Mouse (Mus musculus): ENCODE results near the gene Epm2aip1.

Epm2aip1 gene

DNA sequence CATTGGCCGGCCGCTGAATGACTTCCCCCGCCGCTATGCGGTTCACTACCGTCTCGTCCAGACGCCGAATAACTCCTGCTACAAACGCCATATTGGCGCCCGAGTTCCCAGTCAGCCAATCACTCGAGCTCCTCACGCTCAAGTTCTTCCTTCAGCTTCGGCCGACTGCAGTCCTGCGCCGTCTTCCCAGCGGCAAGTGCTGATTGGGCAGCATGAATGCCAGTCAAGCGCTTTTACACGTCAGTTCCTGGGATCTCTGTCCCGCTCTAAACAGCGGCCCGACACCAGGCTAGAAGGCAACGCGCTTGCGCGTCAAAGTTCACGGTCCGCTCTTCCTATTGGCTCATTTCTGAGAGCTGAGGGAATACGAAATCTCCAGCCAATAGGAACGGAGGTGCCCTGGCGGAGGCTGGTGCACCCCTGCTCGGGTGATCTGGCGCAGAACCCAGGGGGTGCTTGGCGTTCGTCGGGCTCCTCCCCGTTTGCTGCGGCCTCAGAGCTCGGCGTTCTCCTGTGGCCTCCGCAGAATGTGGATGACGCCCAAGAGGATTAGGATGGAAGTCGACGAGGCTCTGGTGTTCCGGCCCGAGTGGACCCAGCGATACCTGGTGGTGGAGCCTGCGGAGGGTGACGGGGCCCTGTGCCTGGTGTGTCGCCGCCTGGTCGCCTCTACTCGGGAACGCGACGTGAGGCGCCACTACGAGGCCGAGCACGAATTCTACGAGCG is at the start of gene Epm2aip1, which contains the start of gene Mlh1:
Gene Epm2aip1, plus strand, starts transcription at position 496 of the 727 bp plus-strand sequence.
Gene Mlh1, minus strand, starts transcription at position 358 of the 727 bp plus-strand sequence.
- peak; percentile 96 for DNase-seq

DNA sequence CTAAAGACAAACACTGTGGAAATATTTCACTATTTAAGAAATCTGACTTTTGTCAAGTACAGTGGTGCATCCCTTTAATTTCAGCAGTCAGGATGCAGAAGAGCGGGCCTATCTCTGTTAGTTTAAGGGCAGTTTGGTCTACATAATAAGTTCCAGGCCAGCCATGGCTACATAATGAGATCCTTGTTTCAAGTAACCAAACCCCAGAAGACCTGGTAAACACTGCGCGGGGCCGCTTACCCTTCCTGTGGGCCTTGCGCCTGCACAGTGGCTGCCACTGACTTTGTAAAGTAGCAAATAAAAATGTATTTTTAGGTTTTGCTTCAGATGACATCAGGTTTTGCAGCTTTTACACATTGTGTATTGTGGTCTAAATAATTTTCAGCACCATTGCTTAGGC is 48.3 kb upstream of the Epm2aip1 start:
- DNase-seq = no peak

DNA sequence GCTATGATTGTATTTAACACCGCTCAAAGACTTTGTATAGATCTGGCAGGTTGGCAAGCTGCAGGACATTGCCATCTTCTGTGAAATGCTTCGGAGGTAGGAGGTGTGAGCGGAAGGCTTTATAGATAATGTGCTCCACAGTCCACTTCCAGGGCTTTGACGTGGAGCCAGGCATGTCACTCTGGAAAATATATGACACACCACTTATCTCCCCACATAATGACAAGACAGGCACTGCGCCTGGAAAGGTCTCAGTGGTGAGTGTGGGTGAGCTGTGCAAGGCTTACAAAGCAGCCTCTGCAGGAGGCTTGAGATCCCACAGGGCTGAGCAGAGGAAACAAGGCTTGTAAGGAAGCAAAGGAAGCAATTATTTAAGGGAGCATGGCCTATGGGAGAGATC is 43.3 kb upstream of the Epm2aip1 start:
- no peak for DNase-seq

DNA sequence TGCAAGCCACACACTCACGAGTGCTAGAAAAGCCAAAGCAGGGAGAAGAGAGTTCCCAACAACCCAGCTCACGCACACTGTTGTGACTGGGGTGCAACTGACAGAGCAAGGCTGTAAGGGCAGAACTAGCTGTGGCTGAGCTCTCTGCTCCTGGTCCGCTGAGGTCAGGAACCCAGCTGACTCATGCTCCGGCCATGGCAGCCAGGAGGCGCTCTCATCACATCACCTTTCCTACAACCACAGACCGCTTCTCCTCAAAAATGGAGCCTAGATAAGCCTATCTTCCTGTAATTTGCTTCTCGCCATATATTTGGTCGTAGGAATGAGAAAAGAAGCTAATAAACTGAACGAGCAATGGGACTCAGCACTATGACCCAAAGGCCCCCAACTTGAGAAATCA is 37.0 kb upstream of the Epm2aip1 start:
- no peak for DNase-seq

DNA sequence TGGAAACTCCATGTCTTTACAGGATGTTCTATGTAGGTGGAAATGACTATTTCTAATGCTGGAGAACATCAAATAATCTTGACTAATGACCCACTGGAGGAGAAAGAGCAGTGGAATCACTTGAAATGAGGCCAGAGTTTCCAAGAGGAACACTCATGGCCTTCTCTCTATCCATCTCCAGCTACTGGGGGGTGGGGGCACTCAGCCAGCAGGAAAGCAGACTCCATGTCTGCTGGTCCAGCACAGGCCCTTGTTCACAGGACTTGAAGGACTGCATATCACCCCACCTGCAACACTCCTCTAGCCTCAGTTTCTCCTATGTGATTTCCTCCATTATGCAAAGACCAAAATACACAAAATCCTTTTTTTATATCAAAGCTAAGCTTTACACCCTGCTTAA is 34.0 kb upstream of the Epm2aip1 start:
- no peak for DNase-seq

DNA sequence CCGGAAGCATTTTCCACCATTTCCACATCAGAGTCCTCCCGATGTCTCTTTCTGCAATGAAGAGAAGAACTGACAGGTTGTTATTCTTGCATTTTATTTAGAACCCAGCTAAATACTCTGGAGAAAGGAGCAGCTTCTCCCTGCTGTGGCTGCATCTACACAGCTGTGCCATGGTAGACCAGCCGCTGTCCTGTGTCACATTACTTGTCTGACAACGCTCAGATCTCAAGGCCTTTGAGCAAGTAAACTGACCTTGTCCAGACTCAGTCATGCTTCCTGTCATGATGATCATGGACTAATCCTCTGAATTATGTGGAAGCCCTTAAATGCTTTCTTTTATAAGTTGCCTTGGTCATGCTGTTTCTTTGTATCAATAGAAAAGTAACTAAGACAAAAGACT is 31.9 kb upstream of the Epm2aip1 start:
- DNase-seq = no peak

DNA sequence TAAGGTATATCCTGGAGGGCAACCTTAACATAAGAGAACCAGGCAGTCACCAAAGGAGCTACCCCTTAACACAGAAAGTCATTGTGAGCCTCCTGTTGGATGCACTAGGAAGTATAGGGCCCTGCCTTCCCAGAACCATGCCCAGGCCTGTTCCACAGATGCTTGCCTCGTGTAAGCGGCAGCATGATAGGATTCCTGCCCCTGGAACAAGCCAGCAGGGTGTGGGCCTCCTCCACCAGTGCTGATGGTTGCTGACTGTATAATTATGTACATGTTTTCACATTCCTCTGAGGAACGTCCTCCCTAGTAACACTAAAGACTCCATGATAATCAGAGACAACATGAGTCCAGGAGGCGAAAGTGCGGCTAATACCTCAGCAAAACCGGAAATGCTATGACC is 28.3 kb upstream of the Epm2aip1 start:
- DNase-seq = no peak

DNA sequence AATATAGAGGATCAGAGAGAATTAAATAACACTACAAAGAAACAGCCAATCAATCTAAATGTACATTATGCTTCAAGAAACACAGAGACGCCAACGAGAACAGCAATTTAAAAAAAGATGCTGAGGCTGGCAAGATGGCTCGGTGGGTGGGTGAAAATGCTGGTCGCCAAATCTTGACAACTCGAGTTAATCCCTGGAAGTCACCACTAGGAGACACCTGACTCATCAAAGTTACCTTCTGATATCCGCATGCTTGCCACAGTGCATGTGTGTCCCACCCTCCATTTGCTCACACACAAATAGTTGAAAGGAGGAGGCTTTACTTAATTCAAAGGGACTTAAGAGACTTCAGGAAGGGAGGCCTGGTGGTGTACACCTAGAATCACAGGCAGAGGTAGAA is 26.2 kb upstream of the Epm2aip1 start:
- DNase-seq = no peak

DNA sequence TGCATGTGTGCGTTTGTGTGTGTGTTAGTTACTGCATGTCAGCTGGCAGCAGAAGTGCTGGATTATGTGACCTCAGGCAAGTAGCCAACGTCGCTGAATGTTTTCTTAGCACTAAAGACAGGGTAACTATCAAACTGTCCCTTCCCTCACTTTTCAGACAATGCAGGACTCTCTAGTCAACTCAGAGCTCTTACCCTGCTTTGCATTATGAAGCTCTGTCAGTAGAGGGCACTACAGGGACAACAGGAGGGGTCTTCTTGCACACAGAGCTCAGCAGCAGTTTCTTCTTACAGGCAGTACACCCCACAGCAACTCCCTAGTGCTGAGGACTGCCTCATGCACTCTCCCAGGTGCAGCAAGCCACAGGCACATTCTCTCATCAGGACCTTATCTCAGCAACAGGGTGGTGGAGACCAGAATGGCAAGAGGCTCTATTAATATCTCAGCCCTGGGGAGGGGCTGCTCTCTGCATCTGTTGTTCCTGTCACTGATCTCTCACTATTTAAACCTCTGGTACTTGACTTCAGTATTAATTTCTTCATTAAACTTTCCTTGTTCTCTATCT is 24.0 kb upstream of the Epm2aip1 start:
- DNase-seq = peak in 1 of 2 experiments; percentile 5

DNA sequence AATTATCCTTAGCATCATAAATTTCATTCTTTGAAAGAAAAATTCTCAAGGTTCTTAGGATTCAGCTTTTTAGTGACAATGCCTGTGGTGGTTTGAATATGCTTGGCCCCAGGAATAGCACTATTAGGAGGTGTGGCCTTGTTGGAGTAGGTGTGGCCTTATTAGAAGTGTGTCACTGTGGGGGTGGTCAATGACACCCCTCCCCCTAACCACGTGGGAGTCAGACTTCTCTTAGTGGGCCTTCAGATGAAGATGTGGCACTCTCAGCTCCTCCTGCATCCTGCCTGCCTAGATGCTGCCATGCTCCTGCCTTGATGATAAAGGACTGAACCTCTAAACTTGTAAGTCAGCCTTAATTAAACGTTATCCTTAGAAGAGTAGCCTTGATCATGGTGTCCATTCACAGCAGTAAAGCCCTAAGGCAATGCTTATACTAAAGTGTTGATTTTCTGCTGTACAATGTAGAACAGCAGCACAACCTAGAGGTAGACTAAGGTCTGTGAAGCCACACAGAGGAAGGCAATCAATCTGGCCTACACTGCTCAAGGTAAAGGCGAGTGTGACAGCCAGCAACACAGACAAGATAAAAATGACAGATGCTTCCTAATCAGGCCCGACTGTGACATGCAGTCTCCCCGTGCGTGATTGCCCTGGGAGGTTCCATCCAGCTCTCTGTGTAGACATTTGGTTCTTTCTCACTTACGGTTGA is 19.4 kb upstream of the Epm2aip1 start:
- no peak for DNase-seq

DNA sequence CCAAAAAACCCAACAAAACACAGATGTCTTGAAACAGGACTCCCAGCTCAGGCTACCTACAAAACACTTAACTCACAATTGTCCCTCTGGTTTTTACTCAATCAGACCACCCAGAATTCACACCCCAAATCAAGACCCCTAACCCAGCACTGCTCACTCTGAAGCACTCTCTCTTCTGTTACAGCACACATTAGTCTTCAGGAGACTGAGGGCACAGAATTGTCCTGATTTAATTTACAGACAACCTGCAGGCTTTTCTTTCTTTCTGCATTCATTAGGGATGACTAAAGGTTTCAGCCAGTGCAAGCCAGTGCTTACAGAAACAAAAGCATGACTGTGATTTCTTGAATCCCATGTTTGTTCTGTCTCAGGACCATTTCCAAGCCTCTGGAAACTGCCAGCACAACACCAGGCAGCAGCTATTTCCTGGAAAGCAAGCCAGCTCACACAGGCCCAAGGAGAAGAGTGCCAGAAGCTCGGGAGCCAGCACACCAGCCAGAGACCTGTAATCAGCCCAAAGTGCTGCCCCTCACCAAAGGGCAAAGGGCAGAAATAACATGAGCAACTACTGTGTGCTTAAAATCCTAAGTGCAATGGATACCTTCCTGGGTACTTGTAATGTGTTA is 11.3 kb upstream of the Epm2aip1 start:
- no peak for DNase-seq

DNA sequence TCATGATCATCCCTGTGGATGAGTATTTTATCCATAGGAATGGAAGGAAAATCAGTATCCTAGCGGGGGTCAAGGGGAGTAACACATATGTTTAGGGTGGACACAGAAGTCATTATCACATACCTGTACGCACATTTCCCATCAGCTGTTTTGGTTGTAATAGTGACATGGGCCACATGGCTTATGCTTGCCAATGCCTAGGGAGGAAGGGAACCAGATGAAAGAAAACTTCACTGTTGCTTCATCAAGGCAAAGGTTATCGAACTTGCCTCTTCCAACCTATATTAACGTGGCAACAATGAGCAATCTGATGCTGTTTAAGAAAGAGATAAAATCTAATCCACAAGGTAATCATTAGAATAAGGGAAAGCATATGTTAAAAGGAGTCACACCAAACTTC is 10.4 kb upstream of the Epm2aip1 start:
- no peak for DNase-seq

DNA sequence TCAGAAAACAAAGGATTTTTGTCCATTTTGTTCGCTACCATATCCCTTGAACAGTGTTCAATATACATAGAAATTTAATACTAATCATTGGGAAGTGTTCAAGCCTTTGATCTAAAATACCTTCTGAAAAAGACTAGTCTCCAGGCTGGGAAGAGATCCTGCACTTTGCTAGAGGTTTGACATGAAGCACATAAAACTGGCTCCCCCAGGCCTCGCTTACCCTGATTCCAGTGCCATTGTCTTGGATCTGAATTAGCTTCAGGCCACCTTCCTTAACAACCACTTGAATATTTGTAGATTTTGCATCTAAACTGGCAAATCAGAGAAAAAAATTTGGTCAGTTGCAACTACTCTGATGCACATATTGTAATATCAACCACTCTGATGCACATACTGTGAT is 3.7 kb upstream of the Epm2aip1 start:
- DNase-seq = no peak

DNA sequence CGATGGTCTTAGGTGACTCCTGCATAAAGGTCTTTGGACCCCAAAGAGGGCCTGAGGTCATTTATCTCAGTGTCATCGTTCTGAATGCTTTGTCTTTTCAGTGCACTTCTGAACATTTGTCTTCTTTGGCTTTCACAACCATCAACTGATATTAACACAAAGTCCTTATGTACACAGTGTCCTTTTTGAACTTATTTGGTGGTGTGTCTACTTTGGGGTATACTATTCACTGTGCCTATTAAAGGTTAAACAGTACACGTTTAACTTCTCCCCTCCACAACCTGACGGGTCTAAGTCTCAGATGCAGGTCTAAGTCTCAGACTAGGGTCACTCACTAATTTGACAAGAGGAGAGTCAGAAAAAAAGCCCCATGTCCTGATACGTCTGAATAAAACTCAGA is 1.1 kb upstream of the Epm2aip1 start:
- no peak for DNase-seq

DNA sequence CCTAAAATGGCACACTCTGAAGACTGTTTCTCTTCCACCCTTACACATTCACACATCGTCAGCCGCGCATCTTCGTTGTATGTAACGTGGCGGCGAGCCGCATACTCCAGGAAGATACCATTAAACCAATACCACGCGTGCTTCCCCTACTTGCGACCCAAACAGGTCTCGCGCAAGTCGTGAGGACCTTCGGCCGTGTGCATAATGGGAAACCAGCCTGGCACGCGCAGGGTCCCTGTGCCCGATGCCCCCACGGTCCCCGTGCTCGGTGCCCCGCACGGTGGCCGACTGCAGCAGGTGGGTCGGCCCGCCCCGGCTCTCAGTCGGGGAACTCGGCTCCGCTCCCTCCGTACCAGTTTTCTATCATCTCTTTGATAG is 684 bp upstream of the Epm2aip1 start:
- DNase-seq = no peak

DNA sequence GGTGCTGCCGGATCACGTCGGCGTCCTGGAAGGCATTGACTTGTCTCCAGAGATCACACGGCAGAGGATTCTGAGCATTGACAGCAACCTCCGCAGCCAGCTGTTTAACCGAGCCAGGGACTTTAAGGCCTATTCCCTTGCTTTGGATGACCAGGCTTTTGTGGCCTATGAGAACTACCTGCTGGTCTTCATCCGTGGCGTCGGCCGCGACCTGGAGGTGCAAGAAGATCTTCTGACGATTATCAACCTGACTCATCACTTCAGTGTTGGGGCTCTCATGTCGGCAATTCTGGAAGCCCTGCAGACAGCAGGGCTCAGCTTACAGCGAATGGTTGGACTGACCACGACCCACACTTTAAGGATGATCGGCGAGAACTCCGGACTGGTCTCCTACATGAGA is 627 bp downstream of the Epm2aip1 start:
- no peak for DNase-seq

DNA sequence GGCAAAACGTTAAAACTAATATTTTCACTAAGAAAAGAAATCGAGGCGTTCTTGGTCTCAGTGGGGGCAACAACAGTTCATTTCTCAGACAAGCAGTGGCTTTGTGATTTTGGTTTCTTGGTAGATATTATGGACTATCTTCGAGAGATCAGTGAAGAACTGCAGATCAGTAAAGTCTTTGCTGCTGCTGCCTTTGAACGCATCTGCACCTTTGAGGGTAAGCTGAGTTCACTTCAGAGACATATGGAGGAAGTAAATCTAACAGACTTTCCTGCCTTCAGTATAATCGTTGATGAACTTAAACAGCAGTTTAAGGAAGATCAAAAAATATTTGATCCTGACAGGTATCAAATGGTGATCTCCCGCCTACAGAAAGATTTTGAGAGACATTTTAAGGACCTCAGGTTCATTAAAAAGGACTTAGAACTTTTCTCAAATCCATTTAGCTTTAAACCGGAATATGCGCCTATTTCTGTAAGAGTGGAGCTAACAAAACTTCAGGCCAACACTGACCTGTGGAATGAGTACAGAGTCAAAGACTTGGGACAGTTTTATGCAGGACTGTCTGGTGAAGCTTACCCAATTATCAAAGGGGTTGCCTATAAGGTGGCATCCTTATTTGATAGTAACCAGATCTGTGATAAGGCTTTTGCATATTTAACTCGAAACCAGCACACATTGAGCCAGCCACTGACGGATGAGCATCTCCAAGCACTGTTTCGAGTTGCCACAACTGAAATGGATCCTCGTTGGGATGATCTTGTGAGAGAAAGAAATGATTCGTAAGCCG is 1.5 kb downstream of the Epm2aip1 start:
- DNase-seq = no peak

DNA sequence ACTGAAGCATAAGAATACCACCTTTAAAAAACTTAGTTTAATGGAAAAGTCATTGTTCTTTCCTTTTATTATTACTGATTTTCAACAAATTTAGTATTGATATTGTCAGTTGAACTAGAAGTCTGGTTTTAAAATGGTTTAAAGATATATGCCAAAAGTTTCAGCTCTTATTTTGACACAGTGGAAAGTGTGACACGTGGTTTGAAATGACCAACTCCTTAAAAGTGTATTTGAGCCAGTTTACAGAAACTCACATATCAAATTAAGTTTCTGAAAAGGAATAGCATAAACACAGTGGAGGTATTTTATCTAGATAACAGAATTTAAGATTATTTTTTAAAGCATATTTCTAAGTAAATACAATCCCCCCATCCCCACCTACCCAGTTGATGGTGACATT is 2.2 kb downstream of the Epm2aip1 start:
- no peak for DNase-seq

DNA sequence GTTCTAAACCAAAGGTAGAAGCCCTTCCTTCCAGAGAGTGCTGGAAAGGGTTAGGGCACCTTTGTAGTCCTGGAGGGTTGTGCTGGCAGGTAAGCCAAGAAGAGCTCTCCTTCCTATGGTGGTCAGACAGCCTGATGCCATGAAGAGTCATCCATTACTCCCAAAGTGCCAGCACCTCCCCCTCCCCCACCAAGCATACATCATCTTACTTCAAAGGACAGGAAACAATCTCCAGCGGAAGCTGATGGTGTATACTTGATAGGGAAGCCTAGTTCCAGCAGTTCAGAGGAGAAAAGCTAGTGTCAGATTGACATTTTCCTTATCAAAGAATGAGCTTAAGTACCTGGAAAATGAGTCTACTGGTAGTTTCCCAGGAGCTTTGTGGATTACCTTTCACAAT is 3.4 kb downstream of the Epm2aip1 start:
- DNase-seq = no peak

DNA sequence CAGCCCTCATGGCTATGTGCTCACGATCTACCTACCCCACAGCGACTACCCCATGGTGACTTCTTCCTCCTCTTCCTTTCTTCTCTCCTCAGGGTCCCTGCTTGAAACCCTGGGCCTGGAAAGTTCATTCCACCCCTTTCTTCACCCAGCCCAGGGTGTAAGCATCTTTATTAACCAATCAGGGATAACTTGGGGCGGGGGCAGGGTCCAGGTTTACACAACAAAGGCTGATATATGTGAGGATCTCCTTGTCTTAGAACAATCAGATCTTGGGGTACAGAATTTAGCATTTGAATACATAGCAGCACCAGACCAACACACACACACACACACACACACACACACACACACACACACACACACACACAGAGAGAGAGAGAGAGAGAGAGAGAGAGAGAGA is 13.3 kb downstream of the Epm2aip1 start:
- no peak for DNase-seq

DNA sequence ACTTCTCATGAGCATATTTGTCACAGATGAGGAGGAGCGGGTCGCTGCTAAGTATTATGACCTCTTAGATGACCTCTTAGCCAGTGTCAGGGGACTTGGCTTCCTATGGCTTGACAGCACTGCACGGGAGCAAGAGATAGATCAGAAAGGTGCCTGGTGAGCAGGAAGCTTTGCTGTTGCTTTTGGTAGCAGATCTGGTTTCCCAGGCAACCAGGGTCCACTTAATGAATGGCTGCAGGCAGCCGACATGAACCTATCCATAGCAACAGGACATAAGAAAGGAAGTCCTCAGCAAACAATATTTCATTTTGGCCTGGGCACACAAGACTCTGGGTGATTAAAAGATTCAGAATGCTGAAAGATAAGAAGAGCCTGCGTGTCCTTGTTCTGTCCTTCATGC is 13.9 kb downstream of the Epm2aip1 start:
- no peak for DNase-seq

DNA sequence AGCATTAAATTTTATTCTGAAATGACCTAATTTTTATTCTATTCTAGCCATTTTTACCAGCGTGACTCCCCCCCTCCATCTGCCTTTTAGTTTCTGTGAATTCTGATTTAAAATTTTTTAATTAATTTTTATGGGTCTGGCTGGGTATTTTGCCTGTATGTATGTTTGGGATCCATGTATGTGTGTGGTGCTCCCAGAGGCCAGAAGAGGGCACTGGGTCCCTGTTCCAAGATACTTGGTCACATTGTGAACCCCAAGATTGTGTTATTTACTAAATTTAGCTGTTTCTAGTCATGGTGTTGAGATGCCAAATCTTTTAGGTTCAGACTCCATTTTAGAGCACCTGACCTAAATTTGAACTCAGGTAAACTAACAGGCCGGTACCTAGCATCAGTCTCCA is 14.7 kb downstream of the Epm2aip1 start:
- DNase-seq = no peak

DNA sequence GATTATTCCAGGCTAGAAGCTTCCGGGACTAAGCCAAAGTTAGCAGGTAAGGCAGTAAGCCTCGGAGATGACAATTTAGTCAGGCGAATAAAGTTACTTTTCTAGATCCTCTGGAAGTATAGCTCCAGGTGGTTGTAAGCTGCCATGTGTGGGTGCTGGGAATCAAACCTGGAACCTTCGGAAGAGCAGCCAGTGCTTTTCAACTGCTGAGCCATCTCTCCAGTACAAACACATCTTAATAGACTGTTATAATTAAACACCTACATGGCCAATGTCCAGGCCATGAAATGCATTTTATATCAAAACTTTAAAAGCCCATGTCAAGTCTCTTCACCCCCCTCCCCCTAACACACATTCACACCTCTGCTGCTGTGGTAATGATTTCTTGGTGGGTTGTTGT is 16.2 kb downstream of the Epm2aip1 start:
- DNase-seq = no peak
